Mouse (Mus musculus): ENCODE measurements around the gene Rhbdd2.

The Rhbdd2 gene

GRCm38 (mm10) chr5:135645330-135645729 lies 12.9 kb downstream of the Rhbdd2 start:
- DNase-seq (ENCODE audit: low spot score) = no peak

GRCm38 (mm10) chr5:135646038-135646437 lies 13.6 kb downstream of the Rhbdd2 start:
- no peak for DNase-seq (ENCODE audit: low spot score)

DNA sequence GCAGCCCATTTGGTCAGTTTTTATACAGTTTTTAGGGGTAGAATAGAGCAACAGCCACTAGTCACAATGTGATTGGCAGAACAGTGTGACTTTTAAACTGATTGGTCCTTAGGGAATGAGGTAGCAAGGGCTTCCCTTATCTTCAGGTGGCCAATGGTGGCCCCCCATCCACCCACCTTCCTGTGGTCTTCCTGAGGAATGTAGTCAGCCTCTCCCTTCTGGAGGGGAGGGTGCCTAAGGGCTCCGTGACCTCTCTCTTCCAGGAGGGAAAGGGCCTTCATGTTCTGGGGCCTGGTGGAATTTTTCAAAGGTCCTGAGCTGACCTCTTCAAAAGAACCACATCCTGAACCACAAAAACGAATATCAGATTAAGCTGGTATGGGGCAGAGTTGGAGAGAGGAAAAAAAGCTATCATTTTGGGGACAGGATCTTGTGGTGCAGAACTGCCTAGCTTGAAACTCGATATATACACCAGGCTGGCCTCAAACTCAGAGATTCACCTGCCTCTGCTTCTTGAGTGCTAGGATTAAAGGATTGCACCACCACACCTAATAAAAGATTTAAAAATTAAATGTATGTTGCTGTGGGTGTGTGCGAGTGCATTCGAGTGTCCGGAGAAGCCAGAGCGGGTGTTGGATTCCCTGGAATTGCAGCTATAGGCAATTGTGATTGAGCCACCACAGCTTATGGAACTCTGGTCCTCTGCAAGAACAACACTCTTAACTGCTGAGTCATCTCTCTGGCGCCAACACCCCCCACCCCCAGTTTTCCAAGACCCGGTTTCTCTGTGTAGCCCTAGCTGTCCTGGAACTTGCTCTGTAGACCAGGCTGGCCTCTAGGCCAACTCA lies 16.3 kb downstream of the Rhbdd2 start:
- no peak for DNase-seq (ENCODE audit: low spot score)

- DNase-seq (ENCODE audit: low spot score) = no peak
Observed at GRCm38 (mm10) chr5:135649309-135649633, 16.9 kb downstream of the Rhbdd2 start.

GRCm38 (mm10) chr5:135651536-135651935 lies 19.1 kb downstream of the Rhbdd2 start:
- DNase-seq (ENCODE audit: low spot score) = no peak

GRCm38 (mm10) chr5:135653209-135653608 lies 20.8 kb downstream of the Rhbdd2 start:
- no peak for DNase-seq (ENCODE audit: low spot score)

DNA sequence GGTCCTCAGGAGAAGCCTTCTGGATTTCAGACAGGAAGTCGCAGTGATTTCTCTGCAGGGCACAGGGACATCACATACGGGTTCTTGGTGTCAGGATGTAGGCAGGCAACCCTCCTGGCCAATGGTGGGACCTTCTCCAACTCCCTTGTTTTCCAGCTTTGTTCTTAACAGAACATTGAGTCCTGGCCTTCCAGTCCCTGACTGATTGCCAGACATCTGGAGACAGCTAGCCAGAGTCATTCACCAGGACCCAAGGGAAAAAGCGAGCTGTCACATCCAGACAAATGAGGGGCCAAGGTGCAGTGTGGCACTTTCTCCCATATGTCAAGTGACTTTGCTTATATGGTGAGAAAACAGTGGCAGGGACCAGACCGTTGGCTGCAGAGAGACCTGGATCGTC lies 23.6 kb downstream of the Rhbdd2 start:
- DNase-seq (ENCODE audit: low spot score) = no peak

DNA sequence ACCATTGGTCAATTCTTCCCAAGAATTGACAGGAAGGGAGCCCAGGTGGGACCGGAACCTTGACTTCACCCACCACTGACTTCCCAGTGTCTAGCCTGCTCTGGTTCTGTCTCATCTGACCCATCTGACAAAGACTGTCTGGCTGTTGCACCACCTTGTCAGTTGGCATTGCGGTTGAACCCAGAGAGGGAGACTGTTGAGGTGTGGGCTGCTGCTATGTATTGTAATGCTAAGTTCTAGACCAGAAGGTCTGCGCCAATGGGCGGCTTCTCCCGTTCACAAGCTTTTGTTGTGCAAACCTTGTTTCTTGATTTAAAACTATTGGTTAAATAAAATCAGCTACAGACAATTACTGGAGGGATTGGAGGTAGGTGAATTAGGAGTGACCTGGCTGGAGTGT lies 24.7 kb downstream of the Rhbdd2 start:
- no peak for DNase-seq (ENCODE audit: low spot score)

DNA sequence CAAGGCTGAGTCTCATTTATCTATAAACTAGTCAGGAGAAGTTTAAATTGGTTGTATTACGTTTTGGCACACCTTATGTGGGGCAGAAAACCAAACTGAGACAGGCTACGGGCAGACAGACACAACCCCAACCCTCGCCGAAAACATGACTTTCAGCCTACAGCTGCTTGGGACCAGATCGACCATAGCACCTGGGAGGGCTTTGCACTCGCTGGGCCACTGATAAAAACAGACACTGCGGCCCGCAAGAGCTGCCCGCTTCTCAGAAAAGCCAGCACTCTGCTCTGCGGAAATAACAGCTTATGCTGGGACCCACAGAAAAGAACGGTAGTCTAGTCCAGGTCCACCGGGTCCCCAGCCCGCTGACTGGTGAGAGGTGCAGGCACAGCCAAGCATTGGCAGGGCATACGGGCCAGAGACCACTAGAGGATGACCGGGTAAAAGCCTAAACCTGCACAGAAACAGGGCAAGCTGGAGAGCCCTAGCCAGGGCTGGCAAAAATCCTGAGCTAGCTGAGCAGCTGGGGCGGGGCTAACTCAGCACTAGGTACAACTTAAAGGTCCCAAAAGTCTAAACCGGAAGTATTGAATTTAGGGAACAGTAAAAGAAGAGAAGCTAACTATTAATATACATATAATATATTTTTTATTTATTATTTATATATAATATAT lies 25.4 kb downstream of the Rhbdd2 start:
- DNase-seq (ENCODE audit: low spot score) = no peak

- DNase-seq (ENCODE audit: low spot score) = no peak
Observed at GRCm38 (mm10) chr5:135659956-135660355, 27.5 kb downstream of the Rhbdd2 start.

GRCm38 (mm10) chr5:135660535-135660934 lies 28.1 kb downstream of the Rhbdd2 start:
- no peak for DNase-seq (ENCODE audit: low spot score)

DNA sequence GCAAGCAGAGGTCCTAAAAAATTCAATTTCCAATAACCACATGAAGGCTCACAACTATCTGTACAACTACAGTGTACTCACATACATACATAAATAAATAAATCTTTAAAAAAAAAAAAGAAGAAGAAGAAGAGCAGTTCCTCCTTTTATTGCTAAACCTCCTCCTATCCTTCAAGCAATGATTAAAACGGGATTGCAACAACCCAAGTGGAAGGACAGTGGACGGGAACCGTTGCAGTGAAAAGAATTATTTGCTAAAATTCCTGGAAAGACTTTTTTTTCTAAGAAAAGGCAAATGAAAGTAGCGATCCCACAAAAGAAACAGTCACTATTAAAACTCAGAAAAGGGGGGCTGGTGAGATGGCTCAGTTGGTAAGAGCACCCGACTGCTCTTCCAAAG lies 34.5 kb downstream of the Rhbdd2 start:
- DNase-seq (ENCODE audit: low spot score) = no peak

GRCm38 (mm10) chr5:135668071-135668470 lies 35.7 kb downstream of the Rhbdd2 start:
- no peak for DNase-seq (ENCODE audit: low spot score)

- DNase-seq (ENCODE audit: low spot score) = peak; percentile 23
Observed at GRCm38 (mm10) chr5:135669741-135670275, 37.4 kb downstream of the Rhbdd2 start, which contains the start of gene Por. Gene Por (plus strand): TSS chr5:135670033.

DNA sequence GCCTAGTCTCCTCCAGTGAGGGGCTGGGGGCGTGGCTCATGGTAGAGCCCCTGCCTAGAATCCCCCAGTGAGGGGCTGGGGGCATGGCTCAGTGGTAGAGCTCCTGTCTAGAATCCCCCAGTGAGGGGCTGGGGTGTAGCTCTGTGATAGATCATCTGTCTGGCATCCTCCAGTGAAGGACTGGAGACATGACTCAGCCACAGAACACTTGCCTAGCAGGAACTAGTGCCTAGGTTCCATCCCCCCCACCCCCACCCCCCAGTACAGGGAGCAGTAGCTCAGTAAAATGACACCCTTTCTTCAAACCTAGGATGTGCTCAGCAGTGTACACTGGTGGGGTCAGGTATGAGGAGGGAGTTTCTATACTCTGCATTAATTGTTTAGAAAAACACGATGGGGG lies 38.5 kb downstream of the Rhbdd2 start:
- no peak for DNase-seq (ENCODE audit: low spot score)

DNA sequence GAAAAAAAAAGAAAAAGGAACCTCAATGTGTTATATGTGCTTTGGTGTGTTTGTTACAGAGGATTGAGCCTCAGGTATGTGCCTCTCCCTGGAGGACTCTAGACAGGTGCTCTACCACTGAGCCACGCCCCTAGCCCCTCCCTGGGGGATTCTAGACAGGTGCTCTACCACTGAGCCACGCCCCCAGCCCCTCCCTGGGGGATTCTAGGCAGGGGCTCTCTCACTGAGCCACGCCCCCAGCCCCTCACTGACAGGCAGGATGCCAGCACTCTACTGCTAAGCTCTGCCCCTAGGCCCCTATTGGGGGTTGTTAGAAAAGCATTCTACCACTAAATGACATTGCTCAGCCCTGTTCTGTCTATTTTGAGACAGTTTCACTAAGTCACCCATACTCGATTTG lies 40.1 kb downstream of the Rhbdd2 start:
- no peak for DNase-seq (ENCODE audit: low spot score)

DNA sequence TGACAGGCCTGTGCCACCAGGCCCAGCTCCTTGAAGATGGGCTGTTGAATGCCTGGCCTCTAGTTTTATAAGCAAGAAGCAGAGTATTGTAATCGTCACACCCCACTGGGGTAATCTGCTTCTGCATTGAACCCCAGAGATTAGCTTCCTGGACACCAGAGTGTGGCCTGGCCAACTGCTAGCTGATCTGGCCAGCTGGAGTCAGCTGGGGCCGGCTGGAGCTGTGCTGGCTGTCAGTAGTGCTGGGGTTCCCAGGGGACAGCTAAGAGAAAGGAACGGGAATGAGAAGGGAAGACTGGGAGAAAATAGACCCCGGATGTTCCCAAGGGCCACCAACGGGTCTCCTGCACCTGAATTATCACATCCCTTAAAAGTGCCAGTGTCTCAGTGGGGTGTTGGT lies 40.6 kb downstream of the Rhbdd2 start:
- no peak for DNase-seq (ENCODE audit: low spot score)

DNA sequence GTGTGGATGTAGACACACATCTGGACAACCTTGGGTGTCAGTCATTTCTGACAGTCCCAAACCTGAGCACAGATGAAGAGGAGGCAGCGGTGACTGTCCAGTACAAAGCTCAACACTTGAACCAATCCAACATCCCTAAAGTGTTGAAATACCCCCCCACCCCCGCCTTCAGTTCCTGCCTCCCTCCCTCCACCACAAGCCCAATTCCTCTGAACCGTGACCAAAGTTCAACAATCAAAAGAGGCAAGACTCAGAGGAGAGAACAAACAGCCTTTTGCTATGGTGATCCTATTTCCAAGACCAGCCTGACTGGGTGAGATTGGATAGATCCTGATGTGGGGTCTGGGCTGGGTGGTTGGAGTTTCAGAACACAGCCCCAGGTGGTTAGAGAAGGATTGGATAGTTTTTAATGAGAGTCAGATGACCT lies 41.9 kb downstream of the Rhbdd2 start:
- no peak for DNase-seq (ENCODE audit: low spot score)

GRCm38 (mm10) chr5:135674821-135675220 lies 42.4 kb downstream of the Rhbdd2 start:
- DNase-seq (ENCODE audit: low spot score) = peak; percentile 88

DNA sequence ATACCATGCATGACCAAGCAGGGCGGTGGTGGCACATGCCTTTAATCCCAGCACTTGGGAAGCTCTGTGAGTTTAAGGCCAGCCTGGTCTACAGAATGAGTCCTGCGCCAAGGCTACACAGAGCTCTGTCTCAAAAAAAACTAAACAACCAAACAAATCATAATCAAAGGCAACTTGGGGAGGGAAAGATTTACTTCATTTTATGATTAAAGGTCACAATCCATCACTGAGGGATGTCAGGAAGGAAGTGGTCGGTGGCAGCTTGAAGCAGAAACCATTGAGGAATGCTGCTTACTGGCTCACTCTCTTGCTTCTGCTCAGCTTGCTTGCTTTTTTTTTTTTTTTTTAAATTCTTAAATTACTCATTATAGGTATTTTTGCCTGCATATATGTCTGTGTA lies 44.3 kb downstream of the Rhbdd2 start:
- no peak for DNase-seq (ENCODE audit: low spot score)

DNA sequence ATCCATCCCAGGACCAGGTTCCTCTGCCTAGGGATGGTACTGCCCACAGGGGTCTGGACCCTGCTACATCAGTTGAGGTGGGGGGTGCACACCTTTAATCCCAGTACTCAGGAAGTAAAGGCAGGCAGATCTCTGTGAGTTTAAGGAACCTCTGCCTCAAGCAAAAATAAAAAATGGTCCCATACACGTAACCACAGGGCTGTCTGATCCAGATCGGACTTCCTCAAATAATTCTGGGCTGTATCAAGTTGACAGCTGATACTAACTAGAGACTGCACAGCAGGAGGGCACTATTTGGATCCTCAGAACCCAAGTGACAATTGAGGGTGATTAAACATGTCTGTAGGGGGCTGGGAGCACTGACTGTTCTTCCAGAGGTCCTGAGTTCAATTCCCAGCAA lies 44.8 kb downstream of the Rhbdd2 start:
- DNase-seq (ENCODE audit: low spot score) = no peak

GRCm38 (mm10) chr5:135678481-135678880 lies 46.1 kb downstream of the Rhbdd2 start:
- no peak for DNase-seq (ENCODE audit: low spot score)

DNA sequence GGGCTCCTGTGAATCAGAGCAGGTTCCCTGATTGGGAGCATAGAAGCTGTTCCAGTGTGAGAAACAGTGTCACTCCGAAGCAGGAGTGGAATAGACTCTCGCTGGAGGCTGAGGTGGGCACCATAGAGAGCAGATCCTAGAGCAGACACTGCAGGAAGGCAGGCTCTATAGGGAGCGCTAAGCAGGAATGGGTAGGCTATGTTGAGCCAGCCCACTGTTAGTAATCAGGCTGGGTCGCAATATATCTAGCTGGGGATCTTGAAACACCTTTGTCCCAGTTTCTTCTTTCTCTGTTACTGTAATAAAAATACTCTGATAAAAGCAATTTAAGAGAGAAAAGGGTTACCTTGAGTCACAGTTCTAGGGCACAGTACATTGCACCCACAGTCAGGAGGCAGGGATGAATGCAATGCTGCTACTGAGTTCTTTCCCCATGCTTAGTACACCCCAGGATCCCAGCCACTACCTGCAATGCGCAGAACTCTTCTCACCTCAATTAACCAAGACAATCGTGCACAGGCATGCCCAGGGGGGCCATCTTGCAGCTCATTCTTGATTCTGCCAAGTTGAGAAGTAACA lies 48.6 kb downstream of the Rhbdd2 start:
- DNase-seq (ENCODE audit: low spot score) = no peak
